Mouse (Mus musculus): ENCODE results near the gene Foxp1.

DNA sequence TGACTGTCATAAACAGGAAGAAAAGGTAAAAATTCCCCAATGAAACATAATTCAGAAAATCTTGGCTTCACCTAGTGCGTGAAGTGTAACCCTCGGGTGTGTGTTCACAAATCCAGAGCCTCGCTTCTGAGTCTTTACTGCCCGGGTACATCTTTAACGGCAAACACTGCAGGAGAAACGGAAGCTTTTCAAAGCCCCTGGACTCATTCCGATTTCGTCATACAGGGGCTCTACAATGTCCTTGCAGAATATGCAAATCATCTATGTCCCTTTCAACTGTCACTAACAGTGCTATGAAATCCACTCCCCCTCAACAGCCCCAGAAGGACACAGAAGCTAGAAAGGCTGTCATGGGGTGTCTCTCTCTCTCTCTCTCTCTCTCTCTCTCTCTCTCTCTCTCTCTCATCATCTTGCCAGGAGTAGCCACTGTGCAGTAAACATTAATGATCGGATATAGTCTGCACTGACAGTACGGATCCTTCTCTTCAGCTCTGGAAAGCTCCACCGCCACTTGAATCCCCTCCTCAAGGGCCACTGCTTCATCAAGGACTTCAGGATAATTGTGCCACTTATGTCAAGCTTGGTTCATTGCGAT lies 331.4 kb downstream of the Foxp1 start:
- no peak for TF ChIP-seq EP300 (IDR thresholded peaks at IDR 0.05)
- no peak for TF ChIP-seq CTCF (IDR thresholded peaks at IDR 0.05)
